8 mouse cellular contexts compared by ENCODE assay signal in the genomic region with DNA sequence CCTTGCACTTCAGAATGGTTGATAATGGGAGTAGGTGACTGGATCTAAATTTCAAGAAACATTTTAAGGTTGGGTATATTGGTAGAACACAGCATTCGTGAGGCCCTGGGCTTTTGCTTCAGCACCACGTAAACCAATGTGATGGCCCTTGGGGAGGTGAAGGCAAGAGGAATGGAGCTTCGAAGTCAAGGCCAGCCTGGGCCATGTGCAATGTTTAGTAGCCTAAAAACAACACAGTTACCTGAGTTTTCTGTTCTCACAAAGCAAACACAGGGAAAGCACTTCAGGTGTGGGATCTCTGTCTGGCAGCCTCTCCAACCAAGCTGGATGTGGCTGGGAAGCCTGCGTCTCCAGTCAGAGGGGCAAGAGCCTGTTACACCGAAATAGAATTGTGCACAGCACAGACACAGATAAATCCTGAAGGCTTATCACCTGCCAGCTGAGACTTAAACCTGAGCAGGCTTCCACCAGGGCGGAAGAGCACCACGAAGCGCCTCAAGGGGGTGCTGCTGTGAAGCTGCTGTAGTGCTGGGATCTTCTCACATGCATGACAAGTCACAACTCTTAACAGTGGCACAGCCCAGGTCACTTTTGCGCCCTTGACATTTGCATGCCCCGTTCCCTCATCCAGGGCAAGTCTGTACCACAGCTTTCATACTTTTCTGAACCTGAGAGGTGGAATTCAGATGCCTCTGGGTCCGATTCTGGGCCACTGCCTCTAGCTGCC. TPM values are rescaled to one million over a fixed set of nuclear protein-coding genes. Genes with fewer than 3 reads are reported as not detected.
DNase-seq lines count a peak whose midpoint lies in the region; ATAC-seq and TF ChIP-seq lines count a peak whose summit lies in the region.

No protein-coding gene starts in this region.

- DNase-seq in embryo, embryonic 10 days (ENCODE audit: low spot score) = peak; percentile 42
- no peak for DNase-seq in embryo, embryonic 9.5 days (ENCODE audit: extremely low spot score)
- peak; percentile 41 for DNase-seq in thymus, postnatal 0 days (ENCODE audit: low spot score)
- no peak for DNase-seq in thymus, postnatal 25 days
- peak; percentile 39 for DNase-seq in kidney, adult 2 months
- no peak for DNase-seq in urinary bladder, adult 2 months (ENCODE audit: low spot score)
- no peak for DNase-seq in ovary, postnatal 14 days (ENCODE audit: low spot score)

- no peak overlapping the region for H3K4me3 ChIP-seq in kidney, adult 2 months (ENCODE audit: insufficient read depth, low read depth, low read length)

- H3K27me3 ChIP-seq in kidney, adult 2 months (replicated peaks; ENCODE audit: control insufficient read depth, insufficient read depth, low read length) = no peaks in the 10 kb centered on the region

- no peak for TF ChIP-seq POLR2A in kidney, adult 2 months (IDR thresholded peaks at IDR 0.05; ENCODE audit: low read depth, low read length)

- no peak overlapping the region for H3K27ac ChIP-seq in kidney, adult 2 months (ENCODE audit: insufficient read depth, low read depth, low read length)

- no peaks in the 10 kb centered on the region; the same call in 1 of the 2 replicates for H3K4me1 ChIP-seq in kidney, adult 2 months (ENCODE audit: control insufficient read depth, insufficient read depth, low read length)

- 49% methylated on average over 11 of the region's 11 CpGs for WGBS in kidney, adult 2 months

- H3K36me3 ChIP-seq in kidney, adult 2 months (ENCODE audit: control insufficient read depth, insufficient read depth, low read length) = no peaks in the 10 kb centered on the region

- 0 out of 2 replicates have a peak, but pooled peaks have one; percentile 10 for ATAC-seq in monocyte, adult 5-6 weeks (replicated peaks; ENCODE audit: insufficient number of reproducible peaks, low FRiP score, low TSS enrichment, poor library complexity, severe bottlenecking)

- TF ChIP-seq CTCF in kidney, adult 2 months (conservative IDR thresholded peaks at IDR 0.05; ENCODE audit: insufficient read depth, insufficient read length, low read depth, low read length) = peak; percentile 70

RNA-seq across cellular contexts. Expression of gene Fxyd4, which starts 5.0 kb away (rescaled TPM):
- 2.3 TPM in 2 replicates for polyA plus RNA-seq in thymus, postnatal 0 days (2015; fragmentation: Nextera tagmentation; extraction: Ambion mirVana)
- 196 and 213 TPM in 2 replicates for polyA plus RNA-seq in kidney, adult 2 months (2012; rRNA removed)
- not detected in 3 replicates for total RNA-seq in monocyte, adult 5-6 weeks (2017)
- polyA plus RNA-seq in urinary bladder, adult 2 months (2012; rRNA removed) = 5.7 and 7.0 TPM in 2 replicates

RNA-seq across cellular contexts. Expression of gene Hnrnpf, which starts 32.4 kb away (rescaled TPM):
- polyA plus RNA-seq in thymus, postnatal 0 days (2015; fragmentation: Nextera tagmentation; extraction: Ambion mirVana) = 1,040 and 1,096 TPM in 2 replicates
- 98.5 and 142 TPM in 2 replicates for polyA plus RNA-seq in kidney, adult 2 months (2012; rRNA removed)
- total RNA-seq in monocyte, adult 5-6 weeks (2017) = 1,228 to 1,583 TPM (median 1,384 TPM) in 3 replicates
- polyA plus RNA-seq in urinary bladder, adult 2 months (2012; rRNA removed) = 285 and 328 TPM in 2 replicates

Comparison
In these comparisons a context has a peak if more than half of its experiments do, and no peak if none do; other contexts are left out.
1. DNase-seq: peak in embryo, embryonic 10 days (single experiment), thymus, postnatal 0 days (single experiment) and kidney, adult 2 months (single experiment); none in embryo, embryonic 9.5 days (single experiment), thymus, postnatal 25 days (single experiment), urinary bladder, adult 2 months (single experiment) and ovary, postnatal 14 days (single experiment).
2. RNA of gene Fxyd4, which starts 5.0 kb away (polyA plus RNA-seq): 196 to 213 TPM in kidney, adult 2 months; 5.7 to 7.0 TPM in urinary bladder, adult 2 months and 2.3 TPM in thymus, postnatal 0 days; every median in the first group is over 10 times any median in the second.